ENCODE assay signal across 15 mouse cellular contexts in genomic region chr2:157373681-157374080, GRCm38 (mm10). TPM values are rescaled to one million over a fixed set of nuclear protein-coding genes. Genes with fewer than 3 reads are reported as not detected.
DNase-seq lines count a peak whose midpoint lies in the region; ATAC-seq lines count a peak whose summit lies in the region.
"Had no signal": no experiment of that assay in that cellular context is flagged by ENCODE, and none has a peak within 500 bp of the region (broad histone marks: within the 10 kb centered on the region; RNA-seq: fewer than 3 reads in every experiment).

No protein-coding gene starts in this region.

- H3K27ac ChIP-seq in midbrain, embryonic 11.5 days (ENCODE audit: low read depth, low read length), result no peak overlapping the region
- H3K27ac ChIP-seq in midbrain, embryonic 14.5 days (replicated peaks; ENCODE audit: low read depth, low read length), result no peak overlapping the region
- H3K27ac ChIP-seq in lung, embryonic 16.5 days (ENCODE audit: low read length), result peak overlapping the region; percentile 79
- H3K27ac ChIP-seq: limb, embryonic 13.5 days had no signal

- H3K4me1 ChIP-seq in midbrain, embryonic 11.5 days (ENCODE audit: control insufficient read depth, insufficient read depth, low read length), result peaks cover 20% of the 10 kb centered on the region
- peaks cover 23% of the 10 kb centered on the region for H3K4me1 ChIP-seq in midbrain, embryonic 14.5 days (ENCODE audit: control insufficient read depth, insufficient read depth, low read length)
- H3K4me1 ChIP-seq in lung, embryonic 16.5 days (replicated peaks; ENCODE audit: control insufficient read depth, insufficient read depth, low read length), result peaks cover 21% of the 10 kb centered on the region

- no peak overlapping the region for H3K4me2 ChIP-seq in midbrain, embryonic 11.5 days
- H3K4me2 ChIP-seq in midbrain, embryonic 14.5 days (ENCODE audit: low read length), result no peak overlapping the region
- no peak overlapping the region for H3K4me2 ChIP-seq in lung, embryonic 16.5 days (ENCODE audit: low read depth, low read length)
- H3K4me2 ChIP-seq: limb, embryonic 13.5 days had no signal

- no peak overlapping the region for H3K4me3 ChIP-seq in midbrain, embryonic 11.5 days (ENCODE audit: low read depth, low read length)
- H3K4me3 ChIP-seq in midbrain, embryonic 14.5 days (replicated peaks; ENCODE audit: low read depth, low read length), result no peak overlapping the region
- no peak overlapping the region for H3K4me3 ChIP-seq in lung, embryonic 16.5 days (ENCODE audit: low read length)
- H3K4me3 ChIP-seq: limb, embryonic 13.5 days had no signal

- H3K27me3 ChIP-seq in midbrain, embryonic 11.5 days (ENCODE audit: control insufficient read depth, insufficient read depth, low read length), result no peaks in the 10 kb centered on the region
- no peaks in the 10 kb centered on the region for H3K27me3 ChIP-seq in midbrain, embryonic 14.5 days (ENCODE audit: control insufficient read depth, insufficient read depth, low read length)
- H3K27me3 ChIP-seq in lung, embryonic 16.5 days (ENCODE audit: control insufficient read depth, insufficient read depth, low read depth, low read length), result no peaks in the 10 kb centered on the region
- H3K27me3 ChIP-seq: limb, embryonic 13.5 days had no signal

- peak; percentile 17 for DNase-seq in midbrain, embryonic 11.5 days (ENCODE audit: low spot score, missing footprints)
- DNase-seq in midbrain, embryonic 14.5 days, result no peak
- DNase-seq in gastrocnemius, adult 8-10 months (ENCODE audit: low spot score in 2 of 2), result peak; percentile 11 to 57
- DNase-seq in urinary bladder, postnatal 14 days (ENCODE audit: low spot score), result peak; percentile 65
- DNase-seq in B cell, adult 2 months, result no peak
- DNase-seq: cerebellum, postnatal 10 days had no signal

- no peaks in the 10 kb centered on the region for H3K36me3 ChIP-seq in midbrain, embryonic 11.5 days (ENCODE audit: control insufficient read depth, insufficient read depth, low read length)
- peaks cover 5% of the 10 kb centered on the region; the same call in 1 of the 2 replicates for H3K36me3 ChIP-seq in midbrain, embryonic 14.5 days (ENCODE audit: control insufficient read depth, insufficient read depth, low read length)
- H3K36me3 ChIP-seq in lung, embryonic 16.5 days (ENCODE audit: control insufficient read depth, insufficient read depth, low read length), result 0 out of 2 replicates have a peak, but pooled peaks cover 2% of the 10 kb centered on the region

- H3K9me3 ChIP-seq in midbrain, embryonic 11.5 days (ENCODE audit: control insufficient read depth, low read length), result no peaks in the 10 kb centered on the region
- no peaks in the 10 kb centered on the region for H3K9me3 ChIP-seq in midbrain, embryonic 14.5 days (ENCODE audit: control insufficient read depth, low read length)
- no peaks in the 10 kb centered on the region for H3K9me3 ChIP-seq in lung, embryonic 16.5 days (ENCODE audit: control insufficient read depth, low read length)
- H3K9me3 ChIP-seq: limb, embryonic 13.5 days had no signal

- WGBS in midbrain, embryonic 11.5 days, result 80% methylated on average over 3 of the region's 3 CpGs
- WGBS in midbrain, embryonic 14.5 days, result 84% methylated on average over 3 of the region's 3 CpGs
- 71% methylated on average over 3 of the region's 3 CpGs for WGBS in lung, embryonic 16.5 days

- H3K9ac ChIP-seq in midbrain, embryonic 11.5 days (ENCODE audit: low read length), result no peak overlapping the region
- no peak overlapping the region for H3K9ac ChIP-seq in midbrain, embryonic 14.5 days (replicated peaks; ENCODE audit: low read length)
- H3K9ac ChIP-seq in lung, embryonic 16.5 days (ENCODE audit: low read length), result no peak overlapping the region
- H3K9ac ChIP-seq: limb, embryonic 13.5 days had no signal

- ATAC-seq in midbrain, embryonic 11.5 days (ENCODE audit: low FRiP score), result no peak
- no peak for ATAC-seq in midbrain, embryonic 14.5 days (ENCODE audit: low FRiP score, low TSS enrichment)
- peak; percentile 60 for ATAC-seq in lung, embryonic 16.5 days (ENCODE audit: low read depth)
- ATAC-seq in cerebellum, adult (ENCODE audit: insufficient number of reproducible peaks, low FRiP score, low TSS enrichment), result no peak
- ATAC-seq: hindbrain, embryonic 16.5 days had no signal

RNA-seq across cellular contexts. Expression of gene Manbal, which starts 6.3 kb away (rescaled TPM):
- 34.7 and 35.9 TPM in 2 replicates for polyA plus RNA-seq in midbrain, embryonic 11.5 days (2014; fragmentation: Nextera tagmentation; extraction: Ambion mirVana)
- 47.8 and 89.9 TPM in 2 replicates for polyA plus RNA-seq in midbrain, embryonic 14.5 days (2014; fragmentation: Nextera tagmentation; extraction: Ambion mirVana)
- 10 to 100 TPM; 16.4 to 18.4 (median 17.4) TPM for total RNA-seq in gastrocnemius, adult 8-10 months (2022)
- polyA plus RNA-seq in lung, embryonic 16.5 days (2015; fragmentation: Nextera tagmentation; extraction: Ambion mirVana), result 85.3 and 86.3 TPM in 2 replicates

RNA-seq across cellular contexts. Expression of gene Ghrh, which starts 26.4 kb away (rescaled TPM):
- polyA plus RNA-seq in midbrain, embryonic 11.5 days (2014; fragmentation: Nextera tagmentation; extraction: Ambion mirVana), result 0.48 and 1.6 TPM in 2 replicates
- polyA plus RNA-seq in midbrain, embryonic 14.5 days (2014; fragmentation: Nextera tagmentation; extraction: Ambion mirVana), result 2.3 and 2.4 TPM in 2 replicates
- not detected for total RNA-seq in gastrocnemius, adult 8-10 months (2022)
- polyA plus RNA-seq in lung, embryonic 16.5 days (2015; fragmentation: Nextera tagmentation; extraction: Ambion mirVana), result not detected in 2 replicates
- total RNA-seq: adrenal gland, postnatal 4 days; layer of hippocampus, adult 8-10 months; megakaryocyte-erythroid progenitor cell, adult 5-6 weeks; MEL had no signal
- polyA plus RNA-seq: limb, embryonic 13.5 days; neural tube, embryonic 11.5 days had no signal

RNA-seq across cellular contexts. Expression of gene Src, which starts 44.6 kb away (rescaled TPM):
- 11.2 and 14.0 TPM in 2 replicates for polyA plus RNA-seq in midbrain, embryonic 11.5 days (2014; fragmentation: Nextera tagmentation; extraction: Ambion mirVana)
- 34.3 and 52.2 TPM in 2 replicates for polyA plus RNA-seq in midbrain, embryonic 14.5 days (2014; fragmentation: Nextera tagmentation; extraction: Ambion mirVana)
- 1 to 10 TPM; 1.3 to 2.3 (median 1.7) TPM for total RNA-seq in gastrocnemius, adult 8-10 months (2022)
- 20.9 and 21.1 TPM in 2 replicates for polyA plus RNA-seq in lung, embryonic 16.5 days (2015; fragmentation: Nextera tagmentation; extraction: Ambion mirVana)

Comparison
In these comparisons a context has a peak if more than half of its experiments do, and no peak if none do; other contexts are left out.
1. DNase-seq: peak in midbrain, embryonic 11.5 days (single experiment), gastrocnemius, adult 8-10 months (2 of 2) and urinary bladder, postnatal 14 days (single experiment); none in midbrain, embryonic 14.5 days (single experiment) and B cell, adult 2 months (0 of 2).